Mouse (Mus musculus): ENCODE measurements around the gene Slc9a5.

Gene Slc9a5

DNA sequence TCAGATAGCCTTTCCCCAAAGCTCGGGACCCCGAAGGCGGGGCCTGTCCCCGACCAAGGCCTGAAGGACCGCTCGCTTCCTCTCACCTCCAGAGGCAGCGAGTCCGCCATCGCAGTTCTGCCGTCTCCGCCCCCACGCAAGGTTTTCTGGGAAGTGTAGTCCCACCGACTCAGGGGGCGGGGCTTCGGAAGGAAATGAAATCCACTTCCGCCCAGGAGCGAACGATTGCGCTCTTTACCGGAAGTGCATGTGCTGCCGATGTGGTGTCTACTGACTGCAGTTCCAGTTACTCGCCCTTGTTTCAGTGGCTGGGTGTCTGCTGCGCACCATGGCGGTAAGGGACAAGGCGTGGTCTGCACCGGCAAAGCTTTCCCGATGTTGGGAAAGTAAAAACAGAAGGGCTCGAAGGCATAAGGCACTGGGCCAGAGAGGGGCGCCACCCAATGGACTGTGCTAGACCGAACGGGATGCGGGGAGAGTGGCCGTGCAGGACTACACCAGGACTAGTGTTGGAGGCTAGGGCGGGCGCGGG is 22.4 kb upstream of the Slc9a5 start, which contains the start of the genes Lrrc29 and Tmem208:
Lrrc29 (minus strand) TSS at position 138 of the 532 bp plus-strand sequence.
Tmem208 (plus strand) TSS at position 214 of the 532 bp plus-strand sequence.
- DNase-seq = peak; percentile 98

DNA sequence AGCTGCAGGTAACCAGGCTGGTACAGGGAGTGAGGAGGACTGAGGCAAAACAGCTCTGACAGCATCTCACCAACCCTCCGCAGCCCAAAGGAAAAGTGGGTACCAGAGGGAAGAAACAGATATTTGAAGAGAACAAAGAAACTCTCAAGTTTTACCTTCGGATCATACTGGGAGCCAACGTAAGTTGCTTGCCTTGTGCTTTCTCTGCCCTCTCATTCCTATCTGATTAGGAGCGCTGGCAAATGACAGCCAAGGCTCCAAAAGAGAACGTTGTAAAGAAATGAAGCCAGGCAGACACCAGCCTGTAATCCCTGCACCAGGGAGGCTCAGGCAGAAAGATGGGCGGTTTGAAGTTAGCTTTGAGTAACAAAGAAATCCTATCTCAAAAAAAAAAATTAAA is 21.7 kb upstream of the Slc9a5 start:
- DNase-seq = no peak

DNA sequence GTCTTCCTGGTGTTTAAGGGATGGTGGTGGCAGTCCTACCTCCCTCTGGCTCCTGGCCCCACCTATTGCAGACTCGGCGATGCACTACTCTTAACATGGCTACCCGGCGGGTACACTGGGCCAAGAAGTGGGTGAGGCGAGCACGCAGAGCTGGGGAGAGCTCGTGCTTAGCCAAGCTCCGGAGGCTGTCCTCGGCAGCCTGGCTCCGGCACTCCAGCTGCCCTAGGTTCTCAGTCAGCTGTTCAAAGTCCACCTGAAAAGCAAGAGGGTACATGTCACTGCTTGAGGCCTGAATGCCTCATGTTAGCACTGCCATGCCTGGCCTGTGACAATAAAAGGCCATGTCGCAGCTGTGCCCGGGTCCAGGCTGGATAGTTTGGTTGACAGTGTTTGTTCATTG is 18.3 kb upstream of the Slc9a5 start:
- DNase-seq = no peak

DNA sequence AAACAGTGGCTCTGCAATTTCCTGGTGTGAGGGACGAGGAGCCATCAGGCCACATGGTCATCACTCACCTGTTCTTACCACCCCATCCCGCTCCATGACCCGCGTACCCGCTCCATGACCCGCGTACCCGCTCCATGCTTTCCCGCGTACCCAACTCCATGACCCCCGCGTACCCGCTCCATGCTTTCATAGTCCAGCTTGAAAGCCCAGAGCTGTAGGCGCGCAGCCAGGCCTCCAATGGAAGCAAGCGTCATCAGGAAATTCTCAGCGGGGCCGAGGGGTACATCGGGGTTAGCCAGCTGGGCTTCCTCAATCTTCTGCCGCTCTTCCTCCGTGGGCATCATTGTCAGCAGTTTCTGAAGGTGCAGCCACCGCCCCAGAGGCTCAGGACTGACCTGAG is 17.2 kb upstream of the Slc9a5 start:
- no peak for DNase-seq

DNA sequence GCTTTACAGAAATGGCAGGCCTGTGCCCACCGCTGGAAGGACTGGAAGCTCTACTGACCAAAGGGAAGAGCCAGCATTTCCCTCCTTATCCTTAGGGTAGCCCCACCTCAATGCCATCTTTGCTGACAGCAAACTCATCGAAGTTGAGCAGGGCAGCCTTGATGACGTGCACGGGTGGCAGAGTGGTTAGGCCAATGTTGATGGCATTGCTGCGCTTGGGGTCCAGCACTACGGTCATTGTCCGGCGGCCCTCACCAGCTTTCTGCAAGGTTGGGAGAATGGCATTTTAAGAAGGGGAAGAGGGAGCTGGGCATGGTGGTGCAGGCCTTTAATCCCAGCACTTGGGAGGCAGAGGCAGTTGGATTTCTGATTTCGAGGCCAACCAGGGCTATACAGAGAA is 16.7 kb upstream of the Slc9a5 start:
- DNase-seq = no peak

DNA sequence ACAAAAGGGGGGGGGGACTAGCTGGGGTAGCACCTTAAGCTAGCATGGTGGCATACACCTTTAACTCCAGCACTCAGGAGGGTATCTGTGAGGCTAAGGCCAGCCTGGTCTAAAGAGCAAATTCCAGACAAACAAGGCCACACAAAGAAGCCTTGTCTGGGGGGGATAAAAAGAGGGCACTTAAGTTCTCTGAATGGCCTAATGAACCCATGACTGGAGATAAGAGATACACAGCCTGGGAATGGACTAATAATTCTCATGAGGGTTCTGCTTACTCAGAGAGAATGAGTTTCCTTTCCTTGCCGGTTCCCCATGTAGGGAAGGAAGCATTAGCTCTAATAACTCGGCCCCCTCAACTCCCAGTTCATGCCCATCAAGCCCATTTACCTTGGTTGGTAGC is 16.1 kb upstream of the Slc9a5 start:
- DNase-seq = no peak

DNA sequence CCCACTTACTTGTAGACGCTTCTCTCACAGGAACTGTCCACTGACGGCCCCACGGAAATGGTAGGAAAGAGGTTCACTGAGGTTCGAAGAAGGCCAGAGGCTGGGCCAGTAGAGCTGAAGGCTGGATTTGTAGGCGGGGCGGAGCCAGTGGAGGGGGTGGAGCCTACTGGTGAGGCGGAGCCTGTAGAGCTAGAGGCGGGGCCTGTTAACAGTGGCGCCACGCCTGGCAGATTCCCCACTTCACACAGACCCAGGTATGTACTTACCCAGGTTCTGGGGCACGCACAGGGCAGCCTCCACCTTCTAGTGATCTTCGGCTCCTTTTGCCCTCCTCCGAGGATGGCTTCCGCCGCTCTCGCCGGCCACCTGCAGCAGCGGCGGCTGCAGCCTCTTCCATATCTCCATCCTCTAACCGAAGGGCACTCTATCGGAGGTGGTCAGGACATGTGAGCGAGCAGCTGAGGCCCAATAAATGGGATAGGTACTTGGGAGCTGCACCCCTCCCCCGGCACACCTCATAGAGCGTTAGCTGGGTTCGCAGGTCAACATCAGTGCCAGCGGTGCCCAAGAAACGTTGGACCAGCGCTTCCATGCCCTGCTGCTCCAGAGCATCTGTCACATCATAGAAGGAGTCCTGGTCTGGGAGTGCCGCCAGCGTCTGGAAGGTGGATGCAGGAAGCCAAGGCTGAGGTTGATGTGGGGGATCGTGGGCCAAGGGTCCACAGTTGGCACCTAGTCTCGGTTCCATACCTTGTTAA is 12.1 kb upstream of the Slc9a5 start:
- no peak for DNase-seq

DNA sequence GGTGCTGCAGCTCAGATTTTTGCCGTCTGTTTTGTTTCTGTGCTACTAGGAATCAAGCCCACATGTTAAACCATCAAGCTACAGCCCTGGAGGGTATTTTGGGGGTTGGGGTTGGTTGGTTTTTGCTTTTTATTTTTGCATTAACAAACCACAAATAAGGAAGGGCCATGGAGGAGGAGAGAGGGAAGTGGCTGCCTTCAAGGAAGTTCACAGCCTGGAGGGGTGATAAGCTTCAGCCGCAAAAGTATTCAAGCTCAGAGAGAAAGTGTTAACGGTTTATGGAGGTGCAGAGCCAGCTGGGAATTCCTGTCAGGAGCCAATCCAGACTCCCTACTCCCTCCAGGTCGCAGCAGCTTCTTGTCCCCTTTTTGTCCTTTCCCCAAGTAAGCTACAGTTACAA is 9.7 kb upstream of the Slc9a5 start:
- DNase-seq = no peak

DNA sequence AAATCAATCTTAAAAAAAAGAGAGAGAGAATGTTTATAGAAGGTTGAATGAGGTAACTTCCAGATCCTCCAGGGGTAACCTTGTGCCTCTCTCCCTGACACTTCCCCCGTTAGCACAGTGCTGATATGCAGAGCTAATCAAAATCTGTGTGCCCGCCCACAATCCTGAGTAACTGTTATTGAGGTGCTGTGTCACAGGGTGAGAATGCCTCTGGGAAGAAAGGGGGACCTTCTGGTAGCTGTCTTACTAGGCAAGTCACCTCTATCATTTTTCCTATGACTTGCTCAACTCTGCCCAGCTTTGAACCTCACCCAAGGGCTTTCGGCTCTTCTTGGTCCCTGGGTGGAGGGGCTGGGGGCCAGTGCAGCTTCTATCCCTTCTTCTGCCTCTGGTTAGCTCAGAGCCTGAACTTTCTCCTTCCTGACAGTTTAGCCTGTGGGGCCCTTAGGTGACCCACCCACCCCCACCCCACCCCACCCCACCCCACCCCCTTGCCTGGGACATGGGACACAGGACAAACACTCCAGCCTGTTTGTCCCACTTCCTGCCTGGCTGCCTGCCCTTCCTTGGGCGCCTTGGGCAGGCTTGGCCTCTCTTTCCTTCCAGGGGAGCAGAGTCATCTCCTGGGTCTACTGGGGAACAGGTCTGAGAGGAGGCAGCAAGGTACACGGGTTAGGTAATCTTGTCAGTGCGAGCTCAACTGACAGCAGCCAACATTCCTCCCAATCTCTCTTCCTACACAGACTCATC is 8.6 kb upstream of the Slc9a5 start:
- DNase-seq = peak; percentile 88

DNA sequence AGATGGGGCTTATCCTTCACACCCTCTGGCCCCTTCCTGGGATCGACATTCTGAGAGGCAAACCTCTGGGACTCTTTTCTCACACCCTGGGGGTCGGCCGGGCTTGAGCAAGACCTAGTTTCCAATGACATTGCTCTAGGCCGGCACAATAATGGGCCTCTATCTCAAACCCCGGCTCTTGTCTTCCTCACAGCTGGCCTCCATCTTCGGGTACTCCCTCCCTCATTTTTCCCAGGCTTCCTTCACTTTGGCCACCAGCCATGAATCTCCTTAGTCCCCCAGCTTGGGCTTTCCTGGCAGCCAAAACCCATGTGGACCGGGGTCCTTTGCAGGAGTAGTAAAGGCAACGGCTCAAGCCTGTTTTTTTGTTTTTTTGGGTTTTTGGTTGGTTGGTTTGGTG is 7.2 kb upstream of the Slc9a5 start:
- DNase-seq = peak; percentile 77

DNA sequence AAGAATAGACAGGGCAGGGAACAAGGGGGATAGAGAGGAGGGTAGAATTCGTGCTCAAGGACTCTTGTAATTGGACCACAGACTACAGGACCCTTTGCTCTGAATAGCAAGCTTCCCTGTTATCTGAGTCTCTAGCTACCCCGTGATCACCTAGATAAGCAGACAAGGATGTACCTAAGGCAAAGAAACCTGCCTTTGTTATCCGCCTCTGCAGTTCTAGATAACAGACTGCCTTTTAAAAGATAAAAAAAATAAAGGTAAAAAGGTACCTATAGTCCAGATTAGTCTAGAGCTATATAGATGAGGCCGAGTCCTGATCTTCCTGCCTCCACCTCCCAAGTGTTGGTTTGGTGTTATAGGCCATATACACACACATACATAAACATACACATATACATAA is 5.9 kb upstream of the Slc9a5 start:
- DNase-seq = no peak

DNA sequence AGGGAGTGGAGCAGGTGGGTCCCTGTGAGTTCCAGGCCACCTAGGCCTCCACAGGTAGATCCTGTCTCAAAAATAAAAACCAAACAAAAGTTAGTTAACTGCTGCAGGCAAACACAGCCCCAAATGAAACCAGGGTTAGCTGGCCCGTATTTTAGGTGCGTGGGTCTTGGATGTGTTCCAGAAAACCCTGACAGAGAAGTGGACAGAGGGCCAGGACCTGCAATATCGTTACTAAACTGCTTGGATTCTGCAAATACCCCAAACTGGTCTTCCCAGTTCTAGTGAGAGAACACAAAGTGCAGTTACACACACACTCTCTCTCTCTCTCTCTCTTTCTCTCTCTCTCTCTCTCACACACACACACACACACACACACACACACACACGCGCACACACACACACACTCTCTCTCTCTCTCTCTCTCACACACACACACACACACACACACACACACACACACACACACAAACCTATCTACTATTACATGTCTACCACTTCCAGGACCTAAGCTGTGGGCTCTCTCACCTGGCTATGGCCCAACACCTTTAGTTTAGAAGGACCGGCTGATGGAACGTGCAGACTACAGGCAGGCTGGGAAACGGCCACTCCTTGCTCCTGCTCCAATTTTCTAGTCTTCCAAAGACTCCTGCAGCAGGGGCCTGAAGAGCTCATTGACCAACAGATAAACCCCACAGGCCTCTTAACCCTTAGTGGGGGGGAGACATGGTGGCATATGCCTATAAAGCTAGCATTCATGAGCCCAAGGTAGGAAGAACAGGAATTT is 4.7 kb upstream of the Slc9a5 start:
- DNase-seq = no peak

DNA sequence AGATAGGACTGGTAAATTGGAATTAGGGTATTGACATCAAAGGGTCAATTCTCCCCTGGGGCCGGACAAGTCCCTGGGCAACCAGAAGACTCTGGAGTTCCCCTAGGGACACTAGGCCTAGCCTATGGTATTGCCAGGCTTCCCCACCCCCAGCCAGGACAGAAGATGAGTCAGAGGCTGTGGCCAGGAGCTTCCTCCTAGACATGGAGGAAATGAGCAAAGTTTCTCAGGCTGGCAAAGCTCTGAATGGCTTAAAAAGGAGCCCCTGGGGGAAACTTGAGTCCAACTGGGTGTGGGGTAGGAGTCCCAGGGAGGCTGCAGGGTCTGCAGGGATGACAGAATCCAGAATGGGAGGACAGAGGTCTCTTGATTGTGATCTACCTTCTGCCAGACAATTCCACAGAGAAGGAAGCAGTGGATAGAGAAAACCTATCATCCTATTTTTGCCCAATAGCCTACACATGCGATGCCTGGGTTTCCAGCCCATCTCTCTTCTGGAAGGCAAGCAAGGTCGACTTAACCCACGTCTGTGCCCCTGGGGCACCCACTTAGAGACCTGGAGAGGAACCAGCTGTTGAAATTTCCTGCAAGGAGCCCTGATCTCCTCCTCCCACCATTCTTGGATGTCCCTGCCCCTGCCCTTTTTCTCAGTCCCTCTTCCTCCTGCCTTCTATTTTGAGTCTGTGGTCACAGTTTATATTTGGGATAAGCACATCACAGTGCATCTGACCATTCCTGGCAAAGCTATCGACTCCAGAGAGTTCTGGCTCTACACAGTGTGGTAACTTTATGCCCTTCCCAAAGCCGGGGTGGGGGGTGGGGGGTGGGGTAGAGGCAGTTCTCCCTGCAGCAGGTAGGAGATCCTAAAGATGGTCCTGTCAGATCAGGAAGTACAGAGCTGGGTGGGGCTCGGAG is 3.3 kb upstream of the Slc9a5 start:
- DNase-seq = peak; percentile 61

DNA sequence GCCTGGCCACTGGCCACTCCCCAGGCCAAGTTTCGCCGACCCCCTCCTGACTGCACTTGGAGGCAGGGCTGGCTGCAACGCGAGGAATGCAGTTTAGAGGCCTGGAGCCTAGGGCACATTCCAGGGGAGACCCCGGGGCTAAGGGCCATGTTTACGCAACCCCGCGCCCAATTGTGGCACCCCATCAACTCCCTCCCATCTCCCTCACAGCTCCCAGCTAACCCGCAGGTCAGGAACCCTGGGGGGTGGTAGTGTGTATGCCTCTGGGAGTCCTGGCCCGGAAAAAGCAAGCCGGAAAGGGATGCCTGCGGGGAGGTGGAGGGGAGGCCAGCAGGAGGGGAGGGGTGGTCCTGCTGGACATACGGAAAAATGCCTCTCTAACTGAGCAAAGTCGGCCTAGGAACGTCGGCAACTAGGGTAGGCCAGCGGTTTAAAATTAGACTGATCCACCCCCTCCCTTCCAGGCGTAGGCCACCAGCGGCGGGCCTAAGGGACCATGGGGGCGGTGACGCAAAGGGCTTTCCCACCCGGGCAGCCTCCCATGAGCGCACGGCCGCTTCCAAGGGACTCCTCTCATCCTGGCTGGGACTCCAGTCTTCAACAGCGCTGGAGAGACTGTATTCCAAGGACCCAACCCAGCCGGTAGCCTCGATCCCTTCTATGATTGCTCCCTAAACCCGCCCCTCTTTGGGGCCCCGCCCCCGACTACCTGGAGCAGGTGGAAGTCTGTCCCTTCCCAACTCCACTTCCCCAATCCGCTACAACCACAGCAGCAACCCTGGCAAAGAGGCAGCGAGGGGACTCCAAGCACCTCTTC is 1.8 kb upstream of the Slc9a5 start:
- DNase-seq = peak; percentile 82

DNA sequence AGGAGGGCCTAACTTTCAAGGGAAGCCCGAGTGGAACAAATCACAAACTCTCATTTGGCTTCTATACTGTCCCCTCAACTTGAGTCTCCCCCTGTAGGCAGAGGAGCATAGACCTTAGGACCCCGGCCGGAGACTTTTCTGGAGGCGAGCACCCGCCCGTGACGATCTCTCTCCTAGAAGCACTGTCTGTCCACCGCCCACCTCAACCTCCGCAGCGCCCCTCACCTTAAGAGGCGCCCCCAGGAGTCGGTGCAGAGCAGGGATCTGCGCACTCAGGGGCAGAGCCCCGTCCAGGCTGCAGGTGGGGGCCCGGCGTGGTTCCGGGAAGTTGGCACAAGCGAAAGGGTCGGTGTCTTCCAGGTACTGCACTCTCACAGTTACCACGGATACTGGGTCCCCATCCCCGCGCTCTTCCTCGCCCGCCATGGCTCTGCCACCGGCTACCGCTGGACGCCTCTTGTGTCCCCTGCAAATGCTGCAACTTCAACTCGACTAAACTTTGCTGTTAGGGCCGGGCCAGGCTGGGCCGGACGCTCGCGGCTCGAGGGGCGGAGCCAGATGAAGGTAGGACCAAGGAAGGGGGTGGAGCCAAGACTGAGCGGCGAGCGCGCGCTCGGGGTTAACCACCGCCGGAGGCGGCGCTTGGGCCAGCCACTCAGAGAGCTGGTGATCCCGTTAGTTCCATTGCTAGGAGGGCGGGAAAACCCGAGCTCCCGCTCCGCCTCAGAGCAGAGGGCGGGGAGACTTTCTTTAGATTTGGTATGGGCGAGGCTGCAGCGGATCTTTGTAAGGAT is 1.0 kb upstream of the Slc9a5 start, which contains the start of gene Fhod1:
Fhod1 (minus strand) TSS at position 526 of the 794 bp plus-strand sequence.
- DNase-seq = peak; percentile 97

DNA sequence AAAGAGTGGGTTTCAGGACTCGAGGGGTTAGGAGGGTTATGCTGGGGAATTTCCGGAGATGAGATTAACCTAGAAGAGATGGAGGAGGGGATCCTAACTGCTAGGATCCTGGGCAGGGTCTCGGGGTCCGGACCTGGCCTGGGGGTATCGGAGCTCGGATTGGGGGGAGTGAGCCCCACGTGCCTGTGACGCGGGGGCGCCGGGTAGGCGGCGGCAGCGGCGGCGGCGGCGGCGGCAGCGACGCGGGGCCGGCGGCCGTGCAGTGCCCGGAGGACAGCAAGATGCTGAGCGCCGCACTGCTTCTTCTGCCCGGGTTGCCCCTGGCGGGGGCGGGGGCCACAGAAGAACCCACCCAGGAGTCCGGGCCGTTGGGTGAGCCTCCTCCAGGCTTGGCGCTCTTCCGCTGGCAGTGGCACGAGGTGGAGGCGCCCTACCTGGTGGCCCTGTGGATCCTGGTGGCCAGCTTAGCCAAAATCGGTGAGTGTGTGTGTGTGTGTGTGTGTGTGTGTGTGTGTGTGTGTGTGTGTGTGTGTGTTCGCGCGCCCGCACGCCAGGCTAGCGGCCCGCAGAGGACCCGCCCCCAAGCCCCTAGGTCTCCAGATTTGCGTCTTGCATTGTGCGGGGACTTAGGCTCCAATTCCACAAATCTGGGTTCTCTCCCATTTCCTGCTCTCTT is 591 bp downstream of the Slc9a5 start:
- DNase-seq = no peak

DNA sequence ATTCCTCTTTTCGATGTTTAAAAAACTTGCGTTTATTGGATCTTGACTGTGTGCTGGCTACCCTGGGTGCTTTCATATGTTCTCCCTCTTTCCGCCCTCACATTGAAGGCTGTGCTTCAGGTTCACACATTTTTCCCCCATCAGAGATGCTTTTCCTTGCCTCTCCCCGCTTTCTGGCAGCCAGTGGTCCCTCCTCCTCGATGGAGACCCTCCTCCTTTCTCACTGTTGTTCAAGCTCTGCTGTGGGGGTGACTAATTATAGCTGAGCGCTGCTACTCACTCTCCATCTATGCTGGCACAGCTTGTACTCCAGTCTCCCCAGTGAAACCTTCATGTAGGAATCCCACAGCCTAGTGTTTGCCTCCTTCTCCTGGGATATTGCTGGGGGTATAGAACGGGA is 1.5 kb downstream of the Slc9a5 start:
- no peak for DNase-seq

DNA sequence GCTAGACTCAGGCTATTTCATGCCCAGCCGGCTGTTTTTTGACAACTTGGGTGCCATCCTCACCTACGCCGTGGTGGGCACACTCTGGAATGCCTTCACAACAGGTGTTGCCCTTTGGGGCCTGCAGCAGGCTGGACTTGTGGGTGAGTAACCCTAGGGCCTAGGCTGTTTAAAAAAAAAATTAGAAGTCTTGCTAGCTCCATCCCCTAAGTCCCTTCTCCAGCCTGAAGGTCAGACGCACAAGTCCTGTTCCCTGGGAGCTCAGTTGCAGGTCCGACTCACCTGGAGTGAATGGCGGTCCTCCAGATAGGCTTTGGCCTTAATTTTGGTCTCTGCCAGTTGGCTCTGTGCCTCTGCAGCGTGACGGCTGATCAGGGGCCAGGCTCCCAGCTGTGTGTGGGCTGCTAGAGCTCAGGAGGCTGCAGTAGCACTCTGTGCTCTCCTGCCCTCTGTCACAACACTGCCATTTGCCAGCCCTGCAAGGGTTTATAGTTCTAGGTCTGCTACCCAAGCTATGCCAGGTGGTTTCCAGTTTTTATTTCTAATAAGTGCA is 5.0 kb downstream of the Slc9a5 start:
- no peak for DNase-seq

DNA sequence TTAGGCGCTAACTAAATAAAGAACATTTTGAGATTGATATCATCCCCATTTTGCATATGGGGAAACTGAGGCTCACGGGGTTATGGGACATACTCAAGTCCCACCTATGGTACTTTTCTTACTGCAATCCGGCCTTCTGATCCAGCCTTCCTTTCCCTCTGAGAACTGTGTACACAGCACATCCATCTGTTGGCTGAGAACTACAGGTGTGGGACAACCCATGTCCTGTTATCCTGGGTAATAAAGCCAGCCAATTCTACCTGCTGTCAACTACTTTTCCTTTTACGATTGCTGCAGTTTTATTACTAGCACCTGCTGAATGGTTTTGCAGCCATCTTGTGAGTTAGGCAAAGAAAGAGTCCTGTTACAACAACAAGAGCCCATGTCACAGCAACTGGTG is 5.9 kb downstream of the Slc9a5 start:
- no peak for DNase-seq
